Mouse (Mus musculus) forebrain, postnatal 0 days (tissue): ENCODE measurements at regions not wholly inside any gene's neighbourhood (a gene's known extent, or its start where the extent isn't known, plus 50 kb on each side); places are given as distances from the start of the nearest gene placed in this dataset.

Experiments
- ATAC-seq: fragments of 200-750 bp; cut with Nextera tagmentation; 2 replicates; pipeline ENCODE4 v1.8.0; 2017; ENCODE audit warnings: mild to moderate bottlenecking, moderate library complexity
- DNase-seq: peaks from one replicate; pipeline ENCODE4 v3.0.0-alpha.2; 2015
- H3K27ac ChIP-seq: fragments of 300-500 bp; sonication (generic); 2 replicates; pipeline ENCODE4 v1.5.1; 2014; ENCODE audit warnings: low read depth, mild to moderate bottlenecking, antibody characterized with exemption, low read length, moderate library complexity, mixed read lengths
- H3K27me3 ChIP-seq: fragments of 300-500 bp; sonication (generic); 2 replicates; pipeline ENCODE4 v1.6.1; 2014; ENCODE audit warnings: mild to moderate bottlenecking, low read length, mixed read lengths; ENCODE audit not compliant: insufficient read depth
- H3K36me3 ChIP-seq: fragments of 300-500 bp; sonication (generic); 2 replicates; pipeline ENCODE4 v1.6.1; 2014; ENCODE audit warnings: mild to moderate bottlenecking, moderate library complexity; ENCODE audit not compliant: insufficient read depth
- H3K4me1 ChIP-seq: fragments of 300-500 bp; sonication (generic); 2 replicates; pipeline ENCODE4 v1.6.1; 2014; ENCODE audit warnings: antibody characterized with exemption; ENCODE audit not compliant: insufficient read depth
- H3K4me2 ChIP-seq: fragments of 300-500 bp; sonication (generic); 2 replicates; pipeline ENCODE4 v1.6.1; 2014; ENCODE audit warnings: low read depth, mild to moderate bottlenecking, moderate library complexity
- H3K4me3 ChIP-seq: fragments of 300-500 bp; sonication (generic); 2 replicates; pipeline ENCODE4 v1.5.1; 2014; ENCODE audit warnings: low read depth, low read length, mixed read lengths
- H3K9ac ChIP-seq: fragments of 300-500 bp; sonication (generic); 2 replicates; pipeline ENCODE4 v1.6.1; 2014; ENCODE audit warnings: mild to moderate bottlenecking
- H3K9me3 ChIP-seq: fragments of 300-500 bp; sonication (generic); 2 replicates; pipeline ENCODE4 v1.6.1; 2016; ENCODE audit warnings: low read length
- CTCF ChIP-seq: sonication (generic); IDR thresholded peaks from 2 replicates; pipeline ENCODE4 v1.5.1; 2016; ENCODE audit warnings: antibody characterized with exemption, control low read depth, low read depth
- WGBS: fragments of 180-500 bp; shearing (Covaris S2); extraction: QIAGEN DNeasy Blood & Tissue Kit; methylation state at CpG from one replicate; pipeline ENCODE4 v1.1.7; 2014; 5-methylcytosine and 5-hydroxymethylcytosine counted together

DNA sequence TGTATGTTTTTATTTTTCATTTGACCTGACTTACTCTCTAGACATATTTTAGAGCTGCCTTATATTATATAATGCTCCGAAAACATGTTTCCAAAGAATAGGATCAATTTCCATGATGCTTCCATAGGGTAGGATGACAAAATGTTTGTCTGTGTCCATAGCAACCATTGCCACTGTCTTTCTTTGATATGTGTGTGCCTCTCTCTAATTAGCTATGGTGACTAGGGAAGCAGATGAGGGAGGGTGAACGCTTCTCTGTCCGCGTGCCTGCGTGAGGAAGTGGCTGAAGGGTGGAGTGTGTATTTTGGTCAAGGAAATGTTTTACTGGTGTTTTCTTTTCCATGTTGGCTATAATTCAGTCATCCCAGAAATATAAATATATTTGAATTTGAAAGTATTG lies 104.2 kb upstream of the Fn1 start:
- Histone ChIP-seq H3K9ac (no peak overlapping the region), H3K27ac (no peak overlapping the region), H3K36me3 (no peaks in the 10 kb centered on the region), H3K27me3 (no peaks in the 10 kb centered on the region), H3K4me1 (no peaks in the 10 kb centered on the region), H3K9me3 (no peaks in the 10 kb centered on the region), H3K4me2 (no peak overlapping the region), H3K4me3 (no peak overlapping the region)
- DNase-seq (peak; percentile 16), ATAC-seq (no peak)
- no peak for TF ChIP-seq CTCF
- 31% methylated on average over 5 of the region's 5 CpGs for WGBS

DNA sequence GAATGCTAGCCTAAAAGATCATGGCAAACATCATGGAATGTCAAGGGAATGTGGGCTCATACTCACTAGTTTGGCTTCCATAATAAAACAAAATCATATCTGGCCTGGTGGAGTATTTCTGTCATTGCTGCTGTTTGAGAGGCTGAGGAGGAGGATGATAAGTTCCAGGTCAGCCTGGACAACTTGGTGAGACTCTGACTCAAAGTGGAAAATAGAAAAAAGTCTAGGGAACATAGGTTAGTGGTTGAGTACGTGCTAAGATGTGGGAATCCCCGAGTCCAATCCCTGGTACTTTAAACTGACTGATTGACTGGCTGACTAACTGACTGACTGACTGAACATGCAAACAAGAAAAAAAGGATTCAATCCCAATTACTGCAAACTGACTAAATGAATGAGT lies 103.2 kb upstream of the Fn1 start:
- Histone ChIP-seq H3K36me3 (no peaks in the 10 kb centered on the region), H3K9me3 (no peaks in the 10 kb centered on the region), H3K27ac (no peak overlapping the region), H3K9ac (no peak overlapping the region), H3K4me3 (no peak overlapping the region), H3K27me3 (no peaks in the 10 kb centered on the region), H3K4me2 (no peak overlapping the region), H3K4me1 (no peaks in the 10 kb centered on the region)
- no peak for ATAC-seq
- TF ChIP-seq CTCF: no peak
- 79% methylated on average over 2 of the region's 2 CpGs for WGBS
- DNase-seq: no peak

DNA sequence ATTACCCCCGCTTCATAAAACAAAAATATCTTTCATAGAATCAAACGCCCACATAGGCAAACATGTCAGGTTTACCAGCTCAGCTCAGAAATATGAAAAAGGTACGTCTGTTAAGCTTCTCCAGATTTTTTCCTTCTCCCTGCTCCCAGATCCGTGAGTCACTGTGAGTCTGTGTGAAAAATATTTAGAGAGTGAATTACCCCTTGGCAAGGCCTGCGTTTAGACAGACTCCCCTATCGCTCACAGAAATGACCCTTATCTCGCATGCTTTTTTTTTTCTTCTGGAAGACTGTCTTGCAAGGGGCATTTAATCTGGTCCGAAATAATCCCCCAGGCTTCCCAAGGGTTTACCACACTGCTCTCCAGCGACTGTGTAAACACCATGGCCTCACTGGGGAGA lies 102.4 kb upstream of the Fn1 start:
- no peak overlapping the region for H3K9ac ChIP-seq
- no peak overlapping the region for H3K4me2 ChIP-seq
- DNase-seq (no peak), ATAC-seq (no peak)
- TF ChIP-seq CTCF: no peak
- H3K36me3 ChIP-seq: no peaks in the 10 kb centered on the region
- 76% methylated on average over 9 of the region's 9 CpGs for WGBS
- H3K27ac ChIP-seq: no peak overlapping the region
- no peaks in the 10 kb centered on the region for H3K9me3 ChIP-seq
- no peak overlapping the region for H3K4me3 ChIP-seq
- no peaks in the 10 kb centered on the region for H3K4me1 ChIP-seq
- no peaks in the 10 kb centered on the region for H3K27me3 ChIP-seq

DNA sequence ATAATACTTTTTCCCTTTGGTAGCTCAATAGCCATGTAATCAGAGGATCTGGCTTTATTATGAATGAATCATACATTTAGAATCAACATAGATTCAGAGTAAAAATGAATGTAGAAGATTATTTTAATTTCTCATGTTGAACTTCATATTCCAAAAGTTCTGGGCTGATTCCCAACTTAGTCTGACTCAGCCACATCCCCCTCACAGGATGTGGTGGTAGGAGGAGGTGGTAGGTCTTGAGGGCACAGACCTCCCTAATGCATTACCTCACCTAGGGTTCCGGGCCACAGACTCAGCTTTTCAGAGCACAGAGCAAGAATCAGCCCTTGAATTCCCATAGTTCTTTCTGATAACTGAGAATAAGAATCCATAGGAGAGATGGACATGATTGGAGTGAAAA lies 99.4 kb upstream of the Fn1 start:
- WGBS: 95% methylated on average over 1 of the region's 1 CpGs
- H3K27me3 ChIP-seq: no peaks in the 10 kb centered on the region
- DNase-seq: no peak
- TF ChIP-seq CTCF: no peak
- H3K4me3 ChIP-seq: no peak overlapping the region
- no peak overlapping the region for H3K4me2 ChIP-seq
- H3K27ac ChIP-seq: no peak overlapping the region
- no peak for ATAC-seq
- no peaks in the 10 kb centered on the region for H3K36me3 ChIP-seq
- H3K4me1 ChIP-seq: no peaks in the 10 kb centered on the region
- H3K9ac ChIP-seq: no peak overlapping the region
- no peaks in the 10 kb centered on the region for H3K9me3 ChIP-seq

DNA sequence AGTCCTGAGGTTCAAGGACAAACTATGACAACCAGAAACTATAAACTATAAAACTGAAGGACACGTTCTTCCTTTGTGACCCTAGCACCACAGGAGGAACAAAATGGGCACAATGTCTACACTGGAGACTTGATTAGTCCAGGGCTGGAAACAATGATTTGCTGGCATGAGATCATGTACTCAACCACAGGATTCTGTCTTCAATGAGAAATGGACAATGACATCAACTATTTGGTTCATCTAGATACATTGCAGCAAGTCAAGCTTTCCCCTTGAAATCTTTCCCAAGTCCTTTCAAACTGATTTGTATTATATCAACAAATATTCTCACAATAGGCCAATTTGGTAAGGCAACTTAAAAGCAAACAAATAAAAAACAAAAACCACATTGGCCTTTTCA lies 98.6 kb upstream of the Fn1 start:
- no peak for TF ChIP-seq CTCF
- Histone ChIP-seq H3K27ac (no peak overlapping the region), H3K4me2 (no peak overlapping the region), H3K27me3 (no peaks in the 10 kb centered on the region), H3K4me3 (no peak overlapping the region), H3K36me3 (no peaks in the 10 kb centered on the region), H3K9me3 (no peaks in the 10 kb centered on the region), H3K4me1 (no peaks in the 10 kb centered on the region), H3K9ac (no peak overlapping the region)
- WGBS: 68% methylated on average over 1 of the region's 1 CpGs
- ATAC-seq: no peak
- DNase-seq: no peak

DNA sequence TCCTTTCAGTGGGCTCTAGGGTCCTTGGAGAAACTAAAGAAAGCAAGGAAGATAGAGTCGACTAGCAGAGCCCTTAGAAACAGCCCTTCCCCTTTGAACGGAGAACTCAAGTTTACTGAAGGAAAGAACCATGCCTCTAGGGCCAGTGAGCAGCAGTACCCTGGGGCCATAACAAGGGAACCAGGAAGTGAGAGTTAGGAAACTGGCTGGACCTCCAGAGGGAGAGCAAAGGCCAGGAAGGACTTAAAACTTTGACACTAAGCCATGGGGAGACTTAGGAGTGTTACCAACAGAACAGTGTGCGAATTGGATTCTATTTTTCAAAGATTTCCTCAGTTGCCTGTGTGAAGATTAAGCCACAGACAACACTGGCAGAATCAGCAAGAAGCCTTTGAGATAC lies 82.6 kb upstream of the Fn1 start:
- WGBS: 84% methylated on average over 3 of the region's 3 CpGs
- Histone ChIP-seq H3K4me1 (no peaks in the 10 kb centered on the region), H3K9ac (no peak overlapping the region), H3K9me3 (no peaks in the 10 kb centered on the region), H3K36me3 (no peaks in the 10 kb centered on the region), H3K27me3 (no peaks in the 10 kb centered on the region), H3K4me2 (no peak overlapping the region), H3K4me3 (no peak overlapping the region), H3K27ac (no peak overlapping the region)
- ATAC-seq: no peak
- DNase-seq: no peak
- no peak for TF ChIP-seq CTCF

DNA sequence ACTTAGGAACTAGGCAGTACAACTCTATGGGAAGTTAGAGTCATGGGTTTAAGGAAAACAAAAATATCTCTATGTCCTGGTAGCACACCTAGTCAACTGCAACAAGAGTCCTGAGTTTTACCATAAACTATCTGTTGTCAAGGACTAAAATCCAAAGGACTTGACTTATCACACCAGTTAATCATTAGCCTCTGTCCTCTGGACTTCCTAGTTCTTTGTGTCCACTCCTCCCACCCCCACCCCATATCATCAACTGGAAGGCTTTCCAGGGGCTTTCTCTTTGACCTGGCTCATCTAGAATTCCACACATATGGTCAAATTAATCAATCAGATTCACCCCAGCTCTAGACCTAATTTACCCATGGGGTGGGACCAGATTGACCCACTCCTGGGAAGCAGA lies 78.6 kb upstream of the Fn1 start:
- TF ChIP-seq CTCF: no peak
- ATAC-seq: no peak

DNA sequence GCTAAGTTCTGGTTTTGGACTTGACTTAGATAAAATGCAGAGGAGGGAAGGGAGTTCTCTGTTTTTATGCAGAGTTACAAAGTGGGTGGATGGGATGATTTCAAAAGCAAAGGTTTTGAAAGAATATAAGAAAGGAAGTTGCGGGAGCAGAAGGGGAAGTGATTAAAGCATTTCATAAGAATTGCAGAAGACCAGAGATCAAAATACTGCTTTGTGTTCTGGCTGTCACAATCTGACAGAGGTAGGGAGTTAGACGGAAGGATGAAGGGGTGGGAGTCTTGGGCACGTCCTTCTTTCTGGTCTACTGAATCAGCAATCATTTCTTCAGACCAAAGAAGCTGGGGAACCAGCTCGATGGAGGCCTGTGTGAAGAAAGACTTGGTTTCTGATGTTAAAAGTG lies 78.0 kb upstream of the Fn1 start:
- no peaks in the 10 kb centered on the region for H3K36me3 ChIP-seq
- H3K27ac ChIP-seq: no peak overlapping the region
- no peak for DNase-seq
- no peak overlapping the region for H3K9ac ChIP-seq
- H3K4me1 ChIP-seq: no peaks in the 10 kb centered on the region
- no peak for ATAC-seq
- no peaks in the 10 kb centered on the region for H3K9me3 ChIP-seq
- WGBS: 75% methylated on average over 4 of the region's 4 CpGs
- no peak for TF ChIP-seq CTCF
- no peaks in the 10 kb centered on the region for H3K27me3 ChIP-seq
- H3K4me3 ChIP-seq: no peak overlapping the region
- no peak overlapping the region for H3K4me2 ChIP-seq

More for the DNA sequence above, 78.6 kb upstream of the Fn1 start:
- no peaks in the 10 kb centered on the region for H3K36me3 ChIP-seq
- no peak for DNase-seq
- H3K4me3 ChIP-seq: no peak overlapping the region
- H3K9me3 ChIP-seq: no peaks in the 10 kb centered on the region
- no peaks in the 10 kb centered on the region for H3K27me3 ChIP-seq
- H3K9ac ChIP-seq: no peak overlapping the region
- H3K27ac ChIP-seq: no peak overlapping the region
- no peaks in the 10 kb centered on the region for H3K4me1 ChIP-seq
- H3K4me2 ChIP-seq: no peak overlapping the region
